Mouse (Mus musculus) brown adipose tissue, adult 24 weeks (tissue): ENCODE results near the gene Egflam. TPM values are rescaled to one million over a fixed set of nuclear protein-coding genes. Genes with fewer than 3 reads are reported as not detected.

Experiments
- H3K27ac ChIP-seq: fragments of 200-500 bp; replicated peaks from 2 replicates; pipeline ENCODE4 v1.5.1; 2012; ENCODE audit warnings: low read depth, mild to moderate bottlenecking, low read length
- H3K4me1 ChIP-seq: fragments of 200-500 bp; 2 replicates; pipeline ENCODE4 v1.6.1; 2012; ENCODE audit warnings: low read length, mixed read lengths; ENCODE audit not compliant: control insufficient read depth, insufficient read depth, insufficient read length
- H3K4me3 ChIP-seq: fragments of 200-500 bp; 2 replicates; pipeline ENCODE4 v1.5.1; 2012; ENCODE audit warnings: low read depth, mild to moderate bottlenecking, low read length, moderate library complexity; ENCODE audit not compliant: insufficient read depth
- polyA plus RNA-seq: library from polyadenylated mRNA; stranded (reverse); fragments of >200 nt; gene quantifications from 2 replicates; pipeline ENCODE4 v1.2.4, GENCODE M21; 2012; ENCODE audit not compliant: missing spikeins, insufficient read depth, insufficient read length

Gene Egflam
- polyA plus RNA-seq, 1 experiment = 1.4 TPM

- H3K4me1 ChIP-seq = no peaks in the 10 kb centered on the region
- no peak overlapping the region for H3K4me3 ChIP-seq
- no peak overlapping the region for H3K27ac ChIP-seq
Measured at GRCm38 (mm10) chr15:7332875-7333274, 65.3 kb downstream of the Egflam start.

GRCm38 (mm10) chr15:7322599-7323311 lies 75.4 kb downstream of the Egflam start:
- no peak overlapping the region for H3K27ac ChIP-seq
- H3K4me1 ChIP-seq = no peaks in the 10 kb centered on the region
- H3K4me3 ChIP-seq = no peak overlapping the region

- Histone ChIP-seq H3K4me3 (no peak overlapping the region), H3K4me1 (no peaks in the 10 kb centered on the region), H3K27ac (no peak overlapping the region)
Measured at GRCm38 (mm10) chr15:7320901-7321300, 77.3 kb downstream of the Egflam start.

- Histone ChIP-seq H3K27ac (no peak overlapping the region), H3K4me1 (no peaks in the 10 kb centered on the region)
Measured at GRCm38 (mm10) chr15:7315539-7315938, 82.7 kb downstream of the Egflam start.

GRCm38 (mm10) chr15:7308711-7309110 lies 89.5 kb downstream of the Egflam start:
- no peaks in the 10 kb centered on the region for H3K4me1 ChIP-seq
- no peak overlapping the region for H3K4me3 ChIP-seq
- H3K27ac ChIP-seq = no peak overlapping the region

More at GRCm38 (mm10) chr15:7315539-7315938, 82.7 kb downstream of the Egflam start:
- no peak overlapping the region for H3K4me3 ChIP-seq

- no peak overlapping the region for H3K27ac ChIP-seq
- H3K4me3 ChIP-seq = no peak overlapping the region
- H3K4me1 ChIP-seq = no peaks in the 10 kb centered on the region
Measured at GRCm38 (mm10) chr15:7299892-7300291, 98.3 kb downstream of the Egflam start.

- Histone ChIP-seq H3K27ac (no peak overlapping the region), H3K4me1 (no peaks in the 10 kb centered on the region), H3K4me3 (no peak overlapping the region)
Measured at GRCm38 (mm10) chr15:7295199-7295598, 103.0 kb downstream of the Egflam start.

GRCm38 (mm10) chr15:7292854-7293253 lies 105.3 kb downstream of the Egflam start:
- no peak overlapping the region for H3K4me3 ChIP-seq

GRCm38 (mm10) chr15:7290003-7290402 lies 108.2 kb downstream of the Egflam start:
- Histone ChIP-seq H3K4me3 (no peak overlapping the region), H3K27ac (no peak overlapping the region), H3K4me1 (no peaks in the 10 kb centered on the region)

More at GRCm38 (mm10) chr15:7292854-7293253, 105.3 kb downstream of the Egflam start:
- no peaks in the 10 kb centered on the region for H3K4me1 ChIP-seq
- no peak overlapping the region for H3K27ac ChIP-seq

- Histone ChIP-seq H3K27ac (no peak overlapping the region), H3K4me1 (no peaks in the 10 kb centered on the region), H3K4me3 (no peak overlapping the region)
Measured at GRCm38 (mm10) chr15:7289516-7289915, 108.7 kb downstream of the Egflam start.

GRCm38 (mm10) chr15:7288841-7289424 lies 109.3 kb downstream of the Egflam start:
- no peak overlapping the region for H3K27ac ChIP-seq
- no peak overlapping the region for H3K4me3 ChIP-seq

GRCm38 (mm10) chr15:7287911-7288310 lies 110.3 kb downstream of the Egflam start:
- Histone ChIP-seq H3K4me3 (no peak overlapping the region), H3K4me1 (no peaks in the 10 kb centered on the region), H3K27ac (no peak overlapping the region)

More at GRCm38 (mm10) chr15:7288841-7289424, 109.3 kb downstream of the Egflam start:
- no peaks in the 10 kb centered on the region for H3K4me1 ChIP-seq

- Histone ChIP-seq H3K4me3 (no peak overlapping the region), H3K4me1 (no peaks in the 10 kb centered on the region), H3K27ac (no peak overlapping the region)
Measured at GRCm38 (mm10) chr15:7281579-7281978, 116.6 kb downstream of the Egflam start.

GRCm38 (mm10) chr15:7263822-7264221 lies 134.4 kb downstream of the Egflam start:
- Histone ChIP-seq H3K4me1 (no peaks in the 10 kb centered on the region), H3K4me3 (no peak overlapping the region), H3K27ac (no peak overlapping the region)

- Histone ChIP-seq H3K4me1 (no peaks in the 10 kb centered on the region), H3K4me3 (no peak overlapping the region), H3K27ac (no peak overlapping the region)
Measured at GRCm38 (mm10) chr15:7263339-7263738, 134.9 kb downstream of the Egflam start.

- Histone ChIP-seq H3K4me3 (no peak overlapping the region), H3K4me1 (no peaks in the 10 kb centered on the region), H3K27ac (no peak overlapping the region)
Measured at GRCm38 (mm10) chr15:7261371-7261770, 136.8 kb downstream of the Egflam start.
